Mouse (Mus musculus): ENCODE data around the gene Mapk8. TPM values are rescaled to one million over a fixed set of nuclear protein-coding genes. Genes with fewer than 3 reads are reported as not detected.

The Mapk8 gene
- polyA plus RNA-seq, 1 experiment from 2014 or later: 27.1 TPM

DNA sequence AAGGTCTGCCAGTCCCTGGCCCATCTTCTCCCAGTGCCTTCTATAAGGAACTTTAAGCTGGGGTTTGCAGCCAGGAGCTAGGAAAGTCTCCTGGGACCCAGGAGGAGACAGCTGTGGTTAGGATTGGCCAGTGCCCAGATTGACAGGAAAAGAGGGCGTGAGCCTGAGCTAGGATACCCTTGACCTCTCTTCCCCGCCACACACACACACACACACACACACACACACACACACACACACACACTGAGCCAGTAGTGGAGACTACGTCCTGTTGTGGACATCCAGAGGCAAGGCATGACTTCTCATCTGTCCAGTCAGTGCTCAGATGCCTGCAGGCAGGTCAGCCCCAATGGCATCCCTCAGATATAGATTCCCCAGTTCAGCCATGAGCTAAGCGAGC lies 85.4 kb downstream of the Mapk8 start:
- ATAC-seq: no peak
- Histone ChIP-seq H3K4me3 (ENCODE audit: low read length) (no peak overlapping the region), H3K4me1 (ENCODE audit: control insufficient read depth, insufficient read depth, low read depth, low read length) (no peaks in the 10 kb centered on the region; the same call in 1 of the 2 replicates), H3K36me3 (ENCODE audit: control insufficient read depth, insufficient read depth, low read length) (no peaks in the 10 kb centered on the region), H3K27ac (ENCODE audit: low read depth, low read length) (no peak overlapping the region), H3K9ac (ENCODE audit: low read depth, low read length) (no peak overlapping the region), H3K4me2 (ENCODE audit: low read length) (no peak overlapping the region), H3K9me3 (ENCODE audit: control insufficient read depth, low read length) (no peaks in the 10 kb centered on the region), H3K27me3 (replicated peaks; ENCODE audit: control insufficient read depth, insufficient read depth, low read length) (peaks cover 2% of the 10 kb centered on the region; the same call in 1 of the 2 replicates)
- 72% methylated on average over 4 of the region's 4 CpGs for WGBS

DNA sequence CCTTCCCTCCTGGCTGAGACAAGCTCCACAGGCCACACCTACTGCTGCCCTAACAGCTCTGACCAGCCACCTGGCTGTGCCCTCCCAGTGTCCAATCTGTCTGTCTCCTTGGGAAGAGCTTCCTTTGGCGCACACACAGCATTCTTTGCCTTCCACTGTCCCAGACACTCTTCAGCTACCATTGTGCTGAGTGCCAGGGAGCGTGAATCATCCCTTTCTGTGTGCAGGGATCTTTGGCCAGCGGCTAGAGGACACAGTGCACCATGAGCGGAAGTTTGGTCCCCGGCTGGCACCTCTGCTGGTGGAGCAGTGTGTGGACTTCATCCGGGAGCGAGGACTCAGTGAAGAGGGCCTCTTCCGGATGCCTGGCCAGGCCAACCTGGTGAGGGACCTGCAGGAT lies 88.1 kb downstream of the Mapk8 start:
- no peak for ATAC-seq
- peaks cover 2% of the 10 kb centered on the region; the same call in 1 of the 2 replicates for H3K27me3 ChIP-seq (replicated peaks; ENCODE audit: control insufficient read depth, insufficient read depth, low read length)
- WGBS: 90% methylated on average over 8 of the region's 8 CpGs
- H3K36me3 ChIP-seq (ENCODE audit: control insufficient read depth, insufficient read depth, low read length): no peaks in the 10 kb centered on the region
- no peak overlapping the region for H3K27ac ChIP-seq (ENCODE audit: low read depth, low read length)
- H3K4me2 ChIP-seq (ENCODE audit: low read length): no peak overlapping the region
- no peaks in the 10 kb centered on the region for H3K9me3 ChIP-seq (ENCODE audit: control insufficient read depth, low read length)
- no peak overlapping the region for H3K4me3 ChIP-seq (ENCODE audit: low read length)
- H3K4me1 ChIP-seq (ENCODE audit: control insufficient read depth, insufficient read depth, low read depth, low read length): no peaks in the 10 kb centered on the region; the same call in 1 of the 2 replicates
- no peak overlapping the region for H3K9ac ChIP-seq (ENCODE audit: low read depth, low read length)

DNA sequence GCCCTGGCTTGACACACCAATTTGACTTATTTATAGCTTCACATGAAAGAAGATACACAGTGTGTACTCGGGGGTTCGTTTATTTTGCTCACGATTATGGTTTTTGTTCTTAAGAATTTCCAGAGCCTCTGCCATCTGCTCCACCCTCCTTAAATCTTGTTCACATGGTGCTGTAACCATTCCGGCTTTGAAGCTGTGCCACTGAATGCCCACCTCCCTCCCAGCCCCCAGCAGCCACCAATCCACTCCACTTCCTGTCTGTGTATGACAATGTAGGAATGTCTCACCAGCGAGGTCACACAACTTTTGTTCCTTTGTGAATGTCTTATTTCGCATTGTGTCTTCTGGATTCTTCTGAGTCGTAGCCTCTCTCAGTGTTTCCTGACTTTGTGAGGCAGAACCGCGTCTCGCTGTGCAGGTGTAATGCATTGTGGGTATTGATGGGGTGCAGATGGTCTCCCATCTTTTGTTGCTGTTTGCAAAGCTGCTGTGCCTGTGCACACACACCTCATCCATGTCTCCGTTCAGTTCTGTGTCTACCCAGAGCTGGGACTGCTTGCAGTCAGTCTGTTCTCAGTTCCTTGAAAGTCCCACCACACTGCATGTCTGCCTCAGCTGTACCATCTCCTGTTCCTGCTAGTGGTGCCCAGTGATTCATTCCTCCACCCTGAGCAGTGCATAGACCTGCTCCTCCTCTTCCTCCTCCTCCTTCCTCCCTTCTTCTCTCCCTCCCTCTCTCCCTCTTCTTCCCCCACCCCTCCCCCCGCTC lies 89.2 kb downstream of the Mapk8 start:
- 74% methylated on average over 12 of the region's 12 CpGs for WGBS
- no peaks in the 10 kb centered on the region; the same call in 1 of the 2 replicates for H3K4me1 ChIP-seq (ENCODE audit: control insufficient read depth, insufficient read depth, low read depth, low read length)

DNA sequence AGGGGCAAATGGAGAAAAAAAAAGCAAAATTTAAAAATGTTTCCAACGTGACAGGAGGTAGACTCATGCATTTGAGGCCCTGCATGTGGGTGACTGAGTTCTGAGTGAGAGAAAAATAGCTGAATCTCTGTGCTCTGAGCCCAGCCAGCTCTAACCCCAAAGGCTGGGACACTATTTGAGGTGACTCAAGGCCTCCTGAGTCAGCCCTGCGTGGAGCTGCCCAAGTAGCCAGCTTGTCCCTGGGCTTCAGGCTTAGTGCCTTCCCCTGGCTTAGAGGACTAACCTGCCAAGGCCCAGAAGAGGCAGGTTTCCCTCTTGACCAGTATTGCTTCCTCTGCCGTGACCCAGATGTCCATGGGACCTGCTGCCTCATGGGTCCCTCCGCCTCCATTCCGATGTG lies 91.7 kb downstream of the Mapk8 start:
- no peaks in the 10 kb centered on the region for H3K9me3 ChIP-seq (ENCODE audit: control insufficient read depth, low read length)
- peaks cover 5% of the 10 kb centered on the region for H3K4me1 ChIP-seq (ENCODE audit: control insufficient read depth, insufficient read depth, low read depth, low read length)
- H3K4me2 ChIP-seq (ENCODE audit: low read length): no peak overlapping the region
- no peak overlapping the region for H3K4me3 ChIP-seq (ENCODE audit: low read length)
- ATAC-seq: no peak
- H3K36me3 ChIP-seq (ENCODE audit: control insufficient read depth, insufficient read depth, low read length): no peaks in the 10 kb centered on the region
- no peak overlapping the region for H3K9ac ChIP-seq (ENCODE audit: low read depth, low read length)
- H3K27me3 ChIP-seq (replicated peaks; ENCODE audit: control insufficient read depth, insufficient read depth, low read length): peaks cover 19% of the 10 kb centered on the region
- WGBS: 88% methylated on average over 5 of the region's 5 CpGs
- no peak overlapping the region for H3K27ac ChIP-seq (ENCODE audit: low read depth, low read length)

More for the DNA sequence above, 89.2 kb downstream of the Mapk8 start:
- no peak for ATAC-seq
- no peaks in the 10 kb centered on the region for H3K9me3 ChIP-seq (ENCODE audit: control insufficient read depth, low read length)
- no peaks in the 10 kb centered on the region for H3K36me3 ChIP-seq (ENCODE audit: control insufficient read depth, insufficient read depth, low read length)
- no peak overlapping the region for H3K27ac ChIP-seq (ENCODE audit: low read depth, low read length)
- no peak overlapping the region for H3K9ac ChIP-seq (ENCODE audit: low read depth, low read length)
- H3K4me2 ChIP-seq (ENCODE audit: low read length): no peak overlapping the region
- peaks cover 2% of the 10 kb centered on the region; the same call in 1 of the 2 replicates for H3K27me3 ChIP-seq (replicated peaks; ENCODE audit: control insufficient read depth, insufficient read depth, low read length)
- H3K4me3 ChIP-seq (ENCODE audit: low read length): no peak overlapping the region

DNA sequence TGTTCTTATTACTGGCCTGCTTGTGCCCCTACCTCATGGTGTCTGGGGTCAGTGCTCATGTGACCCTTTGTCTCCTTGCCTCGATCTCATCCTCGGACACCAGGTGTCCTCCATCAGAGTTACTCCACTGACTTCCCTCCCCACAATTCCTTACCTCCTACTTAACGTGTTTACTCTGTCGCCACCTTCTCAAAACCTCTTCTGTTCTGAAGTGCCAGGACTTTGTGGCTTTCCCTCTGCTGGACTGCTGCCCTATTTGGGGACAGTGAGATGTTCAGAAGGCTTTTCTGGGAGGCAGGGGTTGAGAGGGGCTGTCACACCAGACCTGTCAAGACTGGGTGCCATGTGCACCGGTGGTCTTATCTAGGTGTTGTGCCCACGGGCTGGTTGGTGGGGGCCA lies 94.1 kb downstream of the Mapk8 start:
- H3K4me3 ChIP-seq (ENCODE audit: low read length): no peak overlapping the region
- 87% methylated on average over 6 of the region's 6 CpGs for WGBS
- H3K9ac ChIP-seq (ENCODE audit: low read depth, low read length): no peak overlapping the region
- H3K9me3 ChIP-seq (ENCODE audit: control insufficient read depth, low read length): no peaks in the 10 kb centered on the region
- no peak overlapping the region for H3K27ac ChIP-seq (ENCODE audit: low read depth, low read length)
- peaks cover 30% of the 10 kb centered on the region for H3K27me3 ChIP-seq (replicated peaks; ENCODE audit: control insufficient read depth, insufficient read depth, low read length)
- H3K4me1 ChIP-seq (ENCODE audit: control insufficient read depth, insufficient read depth, low read depth, low read length): peaks cover 5% of the 10 kb centered on the region
- no peaks in the 10 kb centered on the region for H3K36me3 ChIP-seq (ENCODE audit: control insufficient read depth, insufficient read depth, low read length)
- ATAC-seq: no peak
- no peak overlapping the region for H3K4me2 ChIP-seq (ENCODE audit: low read length)

DNA sequence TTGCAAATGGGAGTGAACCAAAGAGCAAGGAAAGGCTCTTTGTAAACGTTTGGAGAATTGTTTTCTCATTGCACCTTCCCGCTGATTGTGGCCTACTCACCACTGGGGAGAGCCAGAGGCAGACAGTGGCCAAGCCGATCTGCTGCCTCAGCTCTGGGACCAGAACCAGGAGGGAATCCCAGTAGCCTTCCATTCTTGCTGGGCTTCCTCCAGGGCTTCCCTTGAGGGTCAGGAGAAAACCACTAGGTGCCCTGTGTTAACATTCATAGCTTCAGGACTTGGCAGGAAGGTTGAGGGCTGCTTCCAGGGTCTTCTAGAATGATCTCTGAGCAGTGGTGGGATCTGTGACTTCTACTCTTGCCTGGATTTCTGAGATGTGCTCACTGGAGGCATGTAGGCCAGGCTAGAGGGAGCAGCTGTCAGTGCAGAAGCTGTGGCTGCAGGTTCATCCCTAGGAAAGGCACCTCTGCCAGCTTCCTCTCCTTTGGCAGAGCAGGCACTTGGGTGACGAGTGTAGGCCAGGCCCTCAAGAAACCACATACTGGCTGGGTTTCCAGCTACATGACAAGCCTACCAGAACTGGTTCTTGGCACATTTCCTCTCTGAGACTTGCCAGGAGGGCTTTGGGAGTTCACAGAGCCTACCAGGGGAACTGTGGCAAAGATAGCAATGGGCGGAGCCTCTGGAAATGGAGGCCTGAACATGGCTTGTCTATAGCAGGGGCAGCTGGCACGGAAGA lies 94.8 kb downstream of the Mapk8 start:
- Histone ChIP-seq H3K36me3 (ENCODE audit: control insufficient read depth, insufficient read depth, low read length) (no peaks in the 10 kb centered on the region), H3K9ac (ENCODE audit: low read depth, low read length) (no peak overlapping the region), H3K27me3 (replicated peaks; ENCODE audit: control insufficient read depth, insufficient read depth, low read length) (peaks cover 30% of the 10 kb centered on the region), H3K4me3 (ENCODE audit: low read length) (no peak overlapping the region), H3K27ac (ENCODE audit: low read depth, low read length) (no peak overlapping the region), H3K9me3 (ENCODE audit: control insufficient read depth, low read length) (no peaks in the 10 kb centered on the region), H3K4me1 (ENCODE audit: control insufficient read depth, insufficient read depth, low read depth, low read length) (peaks cover 5% of the 10 kb centered on the region), H3K4me2 (ENCODE audit: low read length) (no peak overlapping the region)
- 66% methylated on average over 6 of the region's 6 CpGs for WGBS
- no peak for ATAC-seq

DNA sequence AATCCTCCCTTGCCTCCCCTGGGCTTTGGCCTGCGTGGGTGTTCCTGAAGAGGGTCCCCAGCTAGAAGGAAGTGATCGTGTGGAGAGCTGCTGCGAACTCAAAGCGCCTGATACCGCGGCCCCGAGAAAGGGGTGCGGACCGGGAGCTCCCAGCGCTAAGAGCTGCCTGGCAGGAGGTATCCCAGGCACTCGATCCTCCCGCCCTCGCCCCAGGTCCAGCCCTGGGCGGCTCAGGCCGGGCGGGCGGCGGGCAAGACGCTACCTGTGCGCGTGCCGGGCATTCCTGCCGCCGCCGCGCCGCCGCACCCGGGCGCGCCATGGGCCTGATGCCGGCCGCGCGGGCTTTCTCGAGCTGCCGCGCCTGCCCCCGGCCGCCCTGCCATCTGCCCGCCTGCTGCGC lies 95.9 kb downstream of the Mapk8 start:
- Histone ChIP-seq H3K36me3 (ENCODE audit: control insufficient read depth, insufficient read depth, low read length) (no peaks in the 10 kb centered on the region), H3K27me3 (replicated peaks; ENCODE audit: control insufficient read depth, insufficient read depth, low read length) (peaks cover 30% of the 10 kb centered on the region), H3K4me2 (ENCODE audit: low read length) (peak overlapping the region; percentile 93), H3K9me3 (ENCODE audit: control insufficient read depth, low read length) (no peaks in the 10 kb centered on the region), H3K27ac (ENCODE audit: low read depth, low read length) (no peak overlapping the region), H3K4me3 (ENCODE audit: low read length) (peak overlapping the region; percentile 55), H3K4me1 (ENCODE audit: control insufficient read depth, insufficient read depth, low read depth, low read length) (peaks cover 5% of the 10 kb centered on the region), H3K9ac (ENCODE audit: low read depth, low read length) (peak overlapping the region; percentile 74)
- 1% methylated on average over 20 of the region's 42 CpGs for WGBS
- ATAC-seq: no peak

DNA sequence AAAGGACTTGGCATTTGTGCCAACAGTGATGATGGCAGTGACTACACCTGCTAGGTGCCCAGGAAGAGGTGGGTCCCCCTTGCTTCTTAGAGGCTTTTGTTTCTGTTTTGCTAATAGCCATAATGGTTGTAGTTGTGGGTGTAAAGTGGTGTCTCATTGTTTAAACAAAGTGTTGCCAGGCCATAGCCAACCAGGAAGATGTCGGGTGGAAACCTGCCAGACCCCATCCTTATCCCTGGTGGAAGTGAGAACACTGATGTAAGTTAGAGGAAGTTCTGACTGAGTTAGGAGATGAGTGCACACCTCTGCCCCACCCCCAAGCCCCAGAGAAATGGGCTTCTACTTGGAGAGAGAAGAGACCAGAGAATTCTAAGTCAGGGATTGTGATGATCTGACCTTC lies 98.8 kb downstream of the Mapk8 start:
- Histone ChIP-seq H3K27me3 (replicated peaks; ENCODE audit: control insufficient read depth, insufficient read depth, low read length) (peaks cover 30% of the 10 kb centered on the region), H3K4me3 (ENCODE audit: low read length) (no peak overlapping the region), H3K4me1 (ENCODE audit: control insufficient read depth, insufficient read depth, low read depth, low read length) (peaks cover 5% of the 10 kb centered on the region), H3K9me3 (ENCODE audit: control insufficient read depth, low read length) (no peaks in the 10 kb centered on the region), H3K4me2 (ENCODE audit: low read length) (no peak overlapping the region), H3K27ac (ENCODE audit: low read depth, low read length) (no peak overlapping the region), H3K36me3 (ENCODE audit: control insufficient read depth, insufficient read depth, low read length) (no peaks in the 10 kb centered on the region), H3K9ac (ENCODE audit: low read depth, low read length) (no peak overlapping the region)
- no peak for ATAC-seq
- 73% methylated on average over 1 of the region's 1 CpGs for WGBS

DNA sequence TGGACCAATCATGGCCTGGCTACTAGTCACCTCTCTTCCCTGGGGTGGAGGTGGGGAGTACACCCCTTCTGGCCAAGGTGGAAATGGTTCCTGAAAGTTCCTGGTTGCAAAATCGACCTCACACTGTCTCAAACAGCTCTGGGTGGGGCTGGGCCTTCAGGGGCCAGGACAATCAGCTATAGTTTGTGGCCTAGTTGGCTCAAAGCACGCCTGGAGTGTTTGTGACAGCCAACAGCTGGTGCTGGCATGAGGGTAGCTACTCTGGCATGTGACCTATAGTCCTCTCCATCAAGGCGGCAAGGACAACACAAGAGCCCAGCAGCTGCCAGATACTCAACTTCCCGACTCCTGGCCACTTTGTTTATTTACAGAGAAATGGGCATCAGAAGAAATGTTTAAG lies 99.2 kb downstream of the Mapk8 start:
- H3K36me3 ChIP-seq (ENCODE audit: control insufficient read depth, insufficient read depth, low read length): no peaks in the 10 kb centered on the region
- no peak overlapping the region for H3K27ac ChIP-seq (ENCODE audit: low read depth, low read length)
- no peak overlapping the region for H3K4me2 ChIP-seq (ENCODE audit: low read length)
- H3K27me3 ChIP-seq (replicated peaks; ENCODE audit: control insufficient read depth, insufficient read depth, low read length): peaks cover 30% of the 10 kb centered on the region
- no peak for ATAC-seq
- no peaks in the 10 kb centered on the region for H3K9me3 ChIP-seq (ENCODE audit: control insufficient read depth, low read length)
- no peak overlapping the region for H3K4me3 ChIP-seq (ENCODE audit: low read length)
- H3K9ac ChIP-seq (ENCODE audit: low read depth, low read length): no peak overlapping the region
- peaks cover 5% of the 10 kb centered on the region for H3K4me1 ChIP-seq (ENCODE audit: control insufficient read depth, insufficient read depth, low read depth, low read length)
- 54% methylated on average over 4 of the region's 4 CpGs for WGBS
